Mouse (Mus musculus) cerebellum, postnatal 4 days (tissue): ENCODE measurements around the gene Tfb2m.
A peak's percentile ranks its signal among the peaks of the same experiment; 100 is the strongest.

Experiments used
- DNase-seq, 2 experiments: peaks; one replicate each; pipeline ENCODE4 v3.0.0; 2022; ENCODE audit warnings: low spot score in 2 of 2, mixed read lengths in 1 of 2

The Tfb2m gene

DNA sequence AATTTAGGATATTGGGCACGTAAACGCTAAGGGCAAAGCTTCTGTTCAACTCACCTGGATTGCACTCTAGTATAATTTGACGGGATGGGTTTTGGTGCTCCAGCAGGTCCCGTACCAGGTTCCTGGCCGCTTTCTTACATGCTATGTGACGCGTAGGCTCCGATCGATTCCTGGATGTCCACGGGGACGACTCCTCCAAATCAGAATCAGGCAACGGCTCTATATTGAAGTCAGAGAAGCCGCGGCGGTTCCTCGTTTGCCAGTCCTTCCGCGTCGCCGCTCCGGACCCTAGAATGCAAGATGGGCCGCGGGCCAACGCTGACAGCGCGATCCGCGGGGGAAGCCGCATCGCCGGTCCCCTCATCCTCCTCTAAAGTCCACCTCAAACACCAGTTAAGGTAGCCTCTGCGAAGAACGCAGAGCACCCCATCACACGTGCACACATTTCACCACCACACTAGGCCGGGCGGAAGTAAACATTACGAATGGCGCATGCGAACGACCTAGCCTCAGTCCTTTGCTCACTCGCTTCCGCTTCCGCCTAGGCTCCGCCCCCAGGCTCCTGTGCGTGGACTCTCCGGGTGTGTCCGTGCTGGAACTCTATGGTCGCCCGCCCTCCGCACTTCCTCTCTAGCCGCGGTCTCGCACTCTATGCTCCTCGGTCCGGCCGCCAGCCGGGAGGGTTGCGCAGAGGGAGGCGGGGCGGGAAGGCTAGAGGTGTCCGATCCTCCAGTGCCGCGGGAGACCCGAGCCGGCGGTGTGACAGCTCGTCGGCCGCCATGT is at the start of gene Tfb2m, which contains the start of gene Cnst:
Gene Tfb2m (minus strand): TSS at position 500 of the 783 bp plus-strand sequence.
Gene Cnst (plus strand): TSS at position 603 of the 783 bp plus-strand sequence.
- peak; percentile 91 to 95 for DNase-seq

GRCm38 (mm10) chr1:179592972-179593371 is 46.9 kb upstream of the Tfb2m start:
- DNase-seq, result no peak

- no peak for DNase-seq
Observed at GRCm38 (mm10) chr1:179592143-179592542, 46.1 kb upstream of the Tfb2m start.

DNA sequence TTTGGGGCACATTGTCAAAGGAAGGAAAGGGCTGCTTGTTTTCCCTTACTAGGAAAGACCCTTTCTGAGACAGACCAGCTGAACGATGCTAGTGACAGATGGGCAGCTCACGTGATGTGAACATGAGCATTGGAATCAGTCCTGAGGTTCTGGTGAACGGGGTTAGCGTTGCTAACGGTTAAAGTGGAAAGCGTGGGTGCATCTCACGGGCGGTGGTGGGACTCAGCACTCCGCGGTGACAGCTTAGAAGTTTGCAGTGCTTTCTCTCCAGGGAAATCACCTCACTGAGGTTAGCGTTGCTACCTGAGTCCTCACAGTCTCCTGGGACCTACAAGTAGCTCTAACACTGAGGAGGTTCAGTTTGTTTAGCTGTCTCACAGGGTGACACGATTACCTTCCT is 45.6 kb upstream of the Tfb2m start:
- DNase-seq, result no peak

DNA sequence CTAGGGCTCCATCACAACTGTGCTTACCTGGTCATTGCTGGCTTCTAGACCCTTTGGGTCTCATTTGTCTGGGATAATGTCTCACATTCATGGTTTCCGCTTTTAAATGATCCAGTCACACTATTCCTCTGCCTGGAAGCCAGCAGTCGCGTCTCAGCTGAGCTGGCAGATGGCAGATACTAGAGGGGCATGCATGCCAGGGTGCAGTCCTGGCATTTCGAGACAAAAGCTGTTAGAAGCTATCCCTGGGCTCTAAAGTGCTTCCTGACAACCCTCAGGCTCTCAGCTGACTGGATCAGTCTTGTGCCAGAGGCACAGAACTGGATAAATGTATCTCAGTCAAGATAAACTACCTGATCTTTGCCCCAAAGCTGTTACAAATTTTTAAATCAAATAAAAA is 42.2 kb upstream of the Tfb2m start:
- no peak for DNase-seq

- no peak for DNase-seq
Observed at GRCm38 (mm10) chr1:179586430-179587095, 40.5 kb upstream of the Tfb2m start.

DNA sequence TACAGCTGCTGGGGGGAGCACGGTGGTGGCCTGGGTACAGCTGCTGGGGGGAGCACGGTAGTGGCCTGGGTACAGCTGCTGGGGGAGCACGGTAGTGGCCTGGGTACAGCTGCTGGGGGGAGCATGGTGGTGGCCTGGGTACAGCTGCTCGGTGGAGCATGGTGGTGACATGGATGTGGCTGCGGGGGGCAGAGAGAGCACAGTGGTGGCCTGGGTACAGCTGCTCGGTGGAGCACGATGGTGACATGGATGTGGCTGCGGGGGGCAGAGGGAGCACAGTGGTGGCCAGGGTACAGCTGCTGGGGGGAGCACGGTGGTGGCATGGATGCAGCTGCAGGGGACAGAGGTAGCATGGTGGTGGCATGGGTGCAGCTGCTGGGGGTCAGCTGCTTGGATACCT is 39.6 kb upstream of the Tfb2m start:
- DNase-seq, result no peak

DNA sequence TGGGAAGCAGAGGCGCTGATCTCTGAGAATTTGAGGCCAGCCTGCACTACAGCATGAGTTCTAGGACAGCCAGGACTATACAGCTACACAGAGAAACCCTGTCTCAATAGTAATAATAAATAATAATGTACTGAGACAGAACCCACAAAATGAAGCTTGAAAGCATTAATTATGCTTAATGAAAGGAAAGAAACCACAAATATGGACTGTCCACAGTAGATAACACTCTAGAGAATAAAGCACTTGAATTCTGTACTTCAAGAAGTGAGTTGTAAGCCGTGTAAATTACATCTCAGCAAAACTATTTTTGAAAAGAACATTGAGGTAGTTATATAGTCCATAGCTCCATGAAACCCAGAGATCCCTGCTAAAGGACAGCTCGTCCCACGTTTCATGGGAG is 38.2 kb upstream of the Tfb2m start:
- DNase-seq, result no peak

- no peak for DNase-seq
Observed at GRCm38 (mm10) chr1:179583090-179583489, 37.0 kb upstream of the Tfb2m start.

- DNase-seq, result no peak
Observed at GRCm38 (mm10) chr1:179582021-179582433, 36.0 kb upstream of the Tfb2m start.

DNA sequence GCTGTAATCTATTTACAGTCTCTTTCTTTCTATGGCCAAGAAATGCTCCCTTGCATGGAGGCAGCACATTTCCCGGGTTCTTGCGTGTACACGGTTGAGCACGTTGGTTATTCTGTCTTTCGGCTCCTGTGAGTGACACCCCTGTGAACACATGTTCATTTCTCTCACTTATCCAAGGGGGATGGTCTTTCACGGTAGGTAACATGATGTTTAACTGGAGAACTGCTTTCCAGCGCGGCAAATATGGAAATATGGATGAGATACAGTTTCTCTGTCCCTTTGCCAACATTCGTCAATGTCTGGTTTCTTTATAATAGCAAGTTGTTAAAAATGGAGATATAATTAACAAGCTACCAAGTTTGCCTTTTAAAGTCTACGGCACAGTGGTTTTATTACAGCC is 35.4 kb upstream of the Tfb2m start:
- no peak for DNase-seq

- no peak for DNase-seq
Observed at GRCm38 (mm10) chr1:179580200-179580599, 34.1 kb upstream of the Tfb2m start.

DNA sequence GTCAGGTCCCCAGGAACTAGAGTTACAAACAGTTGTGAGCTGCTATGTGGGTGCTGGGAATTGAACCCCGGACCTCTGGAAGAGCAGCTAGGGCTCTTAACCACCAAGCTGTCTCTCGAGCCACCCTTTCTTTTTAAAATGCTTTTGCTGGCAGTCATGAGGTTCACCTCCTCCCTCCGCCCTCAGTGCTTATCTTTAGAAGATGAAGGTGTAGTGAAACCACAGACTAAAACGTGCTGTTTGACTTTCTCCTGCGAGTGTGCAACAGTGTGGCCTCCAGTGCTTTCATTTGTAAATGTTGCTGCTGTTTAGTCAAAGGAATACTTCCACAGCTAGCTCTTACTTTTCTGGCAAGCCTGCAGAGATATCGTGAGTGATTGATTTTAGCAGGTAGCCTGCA is 32.6 kb upstream of the Tfb2m start:
- no peak for DNase-seq

GRCm38 (mm10) chr1:179573650-179574206 is 27.7 kb upstream of the Tfb2m start:
- no peak for DNase-seq

DNA sequence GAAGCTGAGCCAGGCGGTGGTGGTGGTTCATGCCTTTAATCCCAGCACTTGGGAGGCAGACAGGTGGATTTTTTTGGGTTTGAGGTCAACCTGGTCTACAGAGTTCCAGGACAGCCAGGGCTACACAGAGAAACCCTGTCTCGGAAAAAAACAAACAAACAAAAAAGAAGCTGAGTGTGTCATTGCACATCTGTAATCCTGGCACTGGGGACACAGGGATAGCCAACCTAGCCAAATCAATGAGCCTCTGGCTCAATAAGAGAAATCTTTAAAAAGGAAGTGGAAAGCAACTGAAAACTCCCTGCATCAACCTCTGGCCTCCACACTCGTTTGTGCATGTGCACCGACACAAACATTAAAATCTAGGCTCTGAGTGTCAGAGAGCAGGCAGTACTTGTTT is 25.6 kb upstream of the Tfb2m start:
- DNase-seq, result no peak

GRCm38 (mm10) chr1:179570482-179570881 is 24.4 kb upstream of the Tfb2m start:
- DNase-seq, result no peak

DNA sequence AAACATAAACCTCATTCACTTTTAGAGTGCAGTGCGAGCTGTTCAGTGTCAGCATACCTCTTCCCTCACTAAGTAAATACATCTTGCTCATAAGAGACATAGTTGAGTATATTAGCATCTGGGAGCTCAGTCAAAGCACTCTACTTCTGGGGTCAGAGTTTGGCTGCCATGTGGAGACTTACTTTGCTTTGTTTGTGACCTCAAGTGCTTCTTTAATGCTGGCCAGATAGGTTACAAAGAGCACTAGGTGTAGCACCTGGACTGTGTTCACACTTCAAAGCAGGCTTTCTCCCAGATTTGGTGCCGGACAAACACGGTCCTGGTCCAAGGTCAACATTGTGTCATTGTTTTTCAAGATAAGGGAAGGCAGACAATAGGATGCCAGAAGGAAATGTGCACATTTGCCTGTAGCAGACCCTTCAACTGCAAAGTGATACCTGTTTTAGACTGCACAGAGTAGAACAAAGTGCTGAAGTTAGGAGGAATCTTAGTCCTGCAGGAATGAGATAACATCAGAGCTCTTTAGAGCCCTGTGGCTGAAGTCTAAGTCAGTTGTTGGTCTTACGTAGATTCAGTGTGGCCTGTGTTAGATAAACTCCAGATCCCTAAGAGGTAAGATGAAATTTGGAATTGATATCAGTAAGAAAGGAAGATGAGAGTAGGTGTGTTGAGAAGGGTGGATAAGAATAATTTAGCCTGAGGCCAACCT is 22.8 kb upstream of the Tfb2m start:
- no peak for DNase-seq

- DNase-seq, result no peak
Observed at GRCm38 (mm10) chr1:179567558-179567957, 21.5 kb upstream of the Tfb2m start.

GRCm38 (mm10) chr1:179563926-179564325 is 17.9 kb upstream of the Tfb2m start:
- no peak for DNase-seq

DNA sequence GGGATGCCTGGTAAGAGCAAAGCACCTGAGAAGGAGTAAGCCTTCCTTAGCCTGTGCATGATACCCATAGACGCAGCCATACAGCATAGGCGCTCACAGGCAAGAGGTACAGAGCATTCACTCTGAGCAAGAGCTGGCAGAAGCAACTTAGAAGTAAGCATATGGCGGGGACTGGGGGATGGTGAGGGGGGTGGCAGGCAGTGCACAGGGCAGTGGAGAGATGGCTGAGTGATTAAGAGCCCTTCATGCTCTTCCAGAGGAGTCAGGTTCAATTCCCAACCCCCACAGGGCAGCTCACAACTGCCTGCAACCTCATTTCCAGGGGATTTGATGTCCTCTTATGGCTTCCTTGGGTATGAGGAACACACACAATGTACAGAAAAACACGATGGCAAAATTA is 17.1 kb upstream of the Tfb2m start:
- DNase-seq, result no peak

GRCm38 (mm10) chr1:179560845-179561430 is 14.9 kb upstream of the Tfb2m start:
- DNase-seq, result no peak
